In genomic region chr10:68818065-68818759, GRCm38 (mm10) we compare ENCODE assay signal across 25 mouse cellular contexts.
"Had no signal": no experiment of that assay in that cellular context is flagged by ENCODE, and none has a peak within 500 bp of the region (broad histone marks: within the 10 kb centered on the region; RNA-seq: fewer than 3 reads in every experiment).

No protein-coding gene starts in this region.

- H3K27ac ChIP-seq: gastrocnemius, adult 2 months; heart, embryonic 10.5 days; hindbrain, embryonic 10.5 days; hindbrain, embryonic 12.5 days; hindbrain, embryonic 14.5 days; intestine, embryonic 15.5 days; layer of hippocampus, adult 2 months; limb, embryonic 12.5 days; liver, embryonic 12.5 days; liver, embryonic 14.5 days had no signal

- ATAC-seq: hindbrain, embryonic 16.5 days; inflammation-experienced regulatory T-cells, adult 6 months; intestine, embryonic 15.5 days; intestine, postnatal 0 days; liver, embryonic 12.5 days had no signal

- H3K27me3 ChIP-seq: heart, embryonic 12.5 days; hindbrain, embryonic 12.5 days; intestine, embryonic 15.5 days; limb, embryonic 12.5 days; liver, embryonic 12.5 days had no signal

- H3K36me3 ChIP-seq: heart, embryonic 10.5 days; heart, embryonic 12.5 days; hindbrain, embryonic 10.5 days; hindbrain, embryonic 12.5 days; intestine, embryonic 15.5 days; limb, embryonic 12.5 days; liver, embryonic 12.5 days had no signal

- DNase-seq: gastrocnemius, adult 2 months; gastrocnemius, postnatal 10 days; gastrocnemius, postnatal 25 days; heart, adult 18-20 months; heart, postnatal 10 days; heart, postnatal 4 days; kidney, adult 18-20 months; kidney, adult 8-10 months; kidney, postnatal 10 days; kidney, postnatal 25 days; kidney, postnatal 4 days; left cerebral cortex, postnatal 4 days had no signal

- H3K4me1 ChIP-seq: heart, embryonic 10.5 days; heart, embryonic 12.5 days; hindbrain, embryonic 10.5 days; hindbrain, embryonic 12.5 days; intestine, embryonic 15.5 days; limb, embryonic 12.5 days; liver, embryonic 12.5 days had no signal

- H3K9me3 ChIP-seq: heart, embryonic 10.5 days; heart, embryonic 12.5 days; hindbrain, embryonic 10.5 days; hindbrain, embryonic 12.5 days; intestine, embryonic 15.5 days; limb, embryonic 12.5 days had no signal

- H3K4me2 ChIP-seq: heart, embryonic 12.5 days; hindbrain, embryonic 12.5 days; hindbrain, embryonic 14.5 days; intestine, embryonic 15.5 days; limb, embryonic 12.5 days; liver, embryonic 12.5 days had no signal

- H3K4me3 ChIP-seq: gastrocnemius, adult 2 months; heart, embryonic 10.5 days; heart, embryonic 12.5 days; hindbrain, embryonic 10.5 days; hindbrain, embryonic 12.5 days; intestine, embryonic 15.5 days; layer of hippocampus, adult 2 months; limb, embryonic 12.5 days; liver, embryonic 12.5 days had no signal

- H3K9ac ChIP-seq: heart, embryonic 12.5 days; hindbrain, embryonic 12.5 days; hindbrain, embryonic 14.5 days; intestine, embryonic 15.5 days; limb, embryonic 12.5 days; liver, embryonic 12.5 days; liver, embryonic 14.5 days had no signal
